Mouse (Mus musculus) mature B cell (primary cell): ENCODE measurements around the gene Syngr1.

Source experiments
- in situ Hi-C: fragments of 300-500 bp; cut with MboI; formaldehyde crosslinking; loops from 2 replicates; pipeline ENCODE4 v1.14.3; 2019

The Syngr1 gene

DNA sequence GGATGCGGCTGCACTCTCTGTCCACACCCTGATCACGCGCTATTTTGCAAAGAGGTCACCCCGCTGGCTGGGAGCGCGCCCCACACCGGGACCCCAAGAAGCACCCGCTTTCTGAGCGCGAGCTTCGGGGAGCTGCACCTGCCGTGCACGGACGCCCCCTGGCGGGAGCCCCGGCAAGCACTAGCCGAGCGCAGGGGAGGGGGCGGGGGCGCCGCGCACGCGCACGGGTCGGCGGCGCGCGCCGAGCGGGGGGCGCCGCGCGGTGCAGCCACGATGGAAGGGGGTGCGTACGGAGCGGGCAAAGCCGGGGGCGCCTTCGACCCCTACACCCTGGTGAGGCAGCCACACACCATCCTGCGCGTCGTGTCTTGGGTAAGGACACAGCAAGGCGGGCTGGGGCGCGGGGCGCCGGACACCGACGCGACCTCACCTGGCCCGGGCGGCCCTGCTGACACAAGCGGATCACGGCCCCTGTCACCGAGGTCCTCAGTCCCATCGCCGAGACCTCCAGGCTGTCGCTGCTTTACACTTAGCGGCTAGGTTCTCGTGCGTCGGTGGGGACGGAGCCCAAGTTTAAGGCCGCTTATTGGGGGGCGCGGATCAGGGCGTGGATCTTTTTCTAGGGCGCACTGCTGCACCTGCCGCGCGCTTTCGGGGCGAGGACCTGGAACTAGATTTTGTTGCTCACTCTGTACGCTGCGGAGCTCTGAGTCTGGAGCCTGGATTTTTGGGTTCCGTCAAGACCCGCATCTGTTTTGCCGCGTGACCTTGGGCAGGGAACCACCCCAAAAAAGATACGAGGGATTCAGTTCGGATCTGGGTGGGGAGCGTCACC, at the start of gene Syngr1, which contains the start of gene Rpl3:
Gene Syngr1 (plus strand): TSS at position 214 of the 835 bp plus-strand sequence.
Gene Rpl3 (minus strand): TSS at position 748 of the 835 bp plus-strand sequence.
- in situ Hi-C loops: no loop called here

- in situ Hi-C loops: no loop called here
These were observed 49.0 kb upstream of the Syngr1 start for GRCm38 (mm10) chr15:80042152-80042551.

- in situ Hi-C loops: no loop called here
These were observed 46.9 kb upstream of the Syngr1 start for GRCm38 (mm10) chr15:80044249-80044648.

DNA sequence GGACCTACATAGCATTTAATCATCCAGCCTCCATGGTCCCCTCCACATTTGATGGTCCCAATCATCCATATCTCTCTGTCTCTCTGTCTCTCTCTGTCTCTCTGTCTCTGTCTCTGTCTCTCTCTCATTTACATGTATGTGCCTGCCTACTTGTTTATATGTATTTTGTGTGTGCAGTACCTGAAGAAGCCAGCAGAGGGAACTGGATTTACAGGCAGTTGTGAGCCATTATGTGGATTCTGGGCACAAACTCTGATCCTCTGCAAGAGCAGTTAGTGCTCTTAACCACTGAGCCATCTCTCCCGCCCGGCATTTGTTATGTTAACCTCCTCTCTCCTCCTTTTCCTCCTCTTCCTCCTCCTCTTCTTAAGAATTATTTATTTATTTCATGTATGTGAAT, 45.4 kb upstream of the Syngr1 start:
- in situ Hi-C loops: no loop called here

- in situ Hi-C loops: no loop called here
These were observed 43.9 kb upstream of the Syngr1 start for GRCm38 (mm10) chr15:80047242-80047641.

GRCm38 (mm10) chr15:80047973-80048372, 43.2 kb upstream of the Syngr1 start:
- in situ Hi-C loops: no loop called here

DNA sequence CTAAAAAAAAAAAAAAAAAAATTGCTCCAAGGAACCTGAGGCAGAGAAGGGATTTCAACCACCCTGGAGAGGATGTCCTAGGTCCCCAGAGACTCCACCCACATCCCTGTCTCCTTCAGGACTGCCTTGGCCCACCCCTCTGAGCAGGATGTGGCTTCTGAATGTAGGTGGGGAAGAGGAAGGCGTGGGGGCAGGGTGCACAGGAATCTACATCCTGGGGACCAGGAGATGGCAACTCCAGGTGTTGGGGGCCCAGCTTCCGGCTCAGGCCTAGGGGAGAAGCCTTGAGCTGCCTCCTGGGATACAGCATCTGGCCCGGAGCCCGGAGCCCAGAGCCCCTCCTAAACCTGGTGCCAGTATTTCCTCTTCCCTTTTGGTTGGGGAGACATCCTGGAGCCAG, 41.0 kb upstream of the Syngr1 start:
- in situ Hi-C loops: no loop called here

- in situ Hi-C loops: no loop called here
These were observed 39.9 kb upstream of the Syngr1 start for GRCm38 (mm10) chr15:80051092-80051761.

DNA sequence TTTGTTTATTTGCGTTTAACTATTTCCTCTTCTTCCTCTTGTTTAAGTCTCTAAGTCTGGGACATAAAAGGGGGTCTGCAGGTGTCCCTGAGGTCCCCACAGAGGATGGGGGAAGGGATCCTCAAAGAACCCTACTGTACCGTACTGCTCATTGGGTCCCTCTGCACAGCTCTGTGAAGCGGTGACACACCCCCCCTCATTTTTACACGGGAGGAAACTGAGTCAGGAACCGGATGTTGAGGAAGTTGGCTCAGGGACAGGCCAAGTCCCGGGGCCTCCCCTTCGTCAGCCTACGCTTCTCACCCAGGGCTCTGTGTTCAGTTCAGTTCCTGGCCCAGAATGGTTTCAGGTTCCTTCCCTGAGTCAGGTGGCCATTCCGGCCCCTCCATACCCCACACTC, 39.4 kb upstream of the Syngr1 start:
- in situ Hi-C loops: no loop called here

GRCm38 (mm10) chr15:80053381-80054033, 37.6 kb upstream of the Syngr1 start:
- in situ Hi-C loops: no loop called here

GRCm38 (mm10) chr15:80054034-80054710, 37.0 kb upstream of the Syngr1 start:
- in situ Hi-C loops: no loop called here

GRCm38 (mm10) chr15:80058151-80058550, 33.0 kb upstream of the Syngr1 start:
- in situ Hi-C loops: no loop called here

DNA sequence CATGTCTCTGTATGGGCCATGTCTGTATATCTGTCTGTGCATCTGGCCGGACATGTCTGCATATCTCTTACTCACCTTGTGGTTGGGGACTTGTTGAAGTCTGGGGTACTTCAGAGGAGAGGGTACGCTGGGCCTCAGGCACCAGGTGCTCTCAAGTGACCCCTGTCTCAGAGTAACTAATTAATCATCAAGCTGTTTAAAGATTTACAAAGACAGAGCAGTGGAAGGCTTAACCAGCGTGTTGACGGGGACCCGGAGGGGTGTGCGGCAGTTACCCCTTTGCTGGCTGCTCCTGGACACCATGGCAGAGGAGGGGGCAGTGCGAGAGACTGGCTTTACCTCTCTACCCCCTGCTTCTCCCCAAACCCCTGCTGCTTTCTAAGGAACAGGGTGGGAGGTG, 31.5 kb upstream of the Syngr1 start:
- in situ Hi-C loops: no loop called here

GRCm38 (mm10) chr15:80060356-80061070, 30.6 kb upstream of the Syngr1 start:
- in situ Hi-C loops: no loop called here

DNA sequence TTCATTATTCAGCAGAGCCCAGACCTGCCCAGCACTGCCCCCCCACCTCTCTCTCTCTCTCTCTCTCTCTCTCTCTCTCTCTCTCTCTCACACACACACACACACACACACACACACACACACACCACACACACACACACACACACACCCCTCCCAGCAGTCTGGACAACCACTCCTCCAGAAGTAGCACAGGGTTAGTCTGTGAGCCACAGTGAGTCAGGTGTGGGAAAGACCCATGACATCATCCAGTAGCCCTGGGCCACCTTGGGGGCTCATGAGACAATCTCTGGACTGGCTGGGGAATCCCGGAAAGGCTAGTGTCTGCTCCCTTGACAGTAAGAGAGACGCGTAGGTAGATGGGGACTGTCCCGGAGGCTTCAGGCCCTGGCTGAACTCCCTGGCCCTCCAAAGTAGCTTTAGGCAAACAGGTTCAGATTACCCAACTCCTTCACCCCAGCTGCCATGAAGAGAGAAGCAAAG, 30.0 kb upstream of the Syngr1 start:
- in situ Hi-C loops: no loop called here

DNA sequence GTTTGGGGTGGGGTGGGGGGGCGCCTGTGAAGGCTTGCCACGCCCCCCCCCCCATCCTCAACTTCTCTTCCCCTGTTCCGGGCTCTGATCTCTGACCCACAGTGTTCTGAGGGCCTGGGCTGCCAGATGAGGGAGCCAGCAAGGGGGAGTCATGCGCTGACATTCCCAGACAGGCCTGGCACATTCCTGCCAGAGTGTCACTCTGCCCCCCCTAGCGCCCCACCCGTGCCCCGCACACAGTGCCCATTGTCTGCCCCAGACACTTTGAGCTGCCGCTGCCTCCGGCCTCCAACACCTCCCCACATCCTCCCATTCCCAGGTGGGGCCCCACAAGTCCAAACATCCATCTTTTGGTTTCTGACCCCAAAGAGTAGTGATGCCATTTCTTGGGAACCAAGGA, 28.8 kb upstream of the Syngr1 start:
- in situ Hi-C loops: no loop called here

DNA sequence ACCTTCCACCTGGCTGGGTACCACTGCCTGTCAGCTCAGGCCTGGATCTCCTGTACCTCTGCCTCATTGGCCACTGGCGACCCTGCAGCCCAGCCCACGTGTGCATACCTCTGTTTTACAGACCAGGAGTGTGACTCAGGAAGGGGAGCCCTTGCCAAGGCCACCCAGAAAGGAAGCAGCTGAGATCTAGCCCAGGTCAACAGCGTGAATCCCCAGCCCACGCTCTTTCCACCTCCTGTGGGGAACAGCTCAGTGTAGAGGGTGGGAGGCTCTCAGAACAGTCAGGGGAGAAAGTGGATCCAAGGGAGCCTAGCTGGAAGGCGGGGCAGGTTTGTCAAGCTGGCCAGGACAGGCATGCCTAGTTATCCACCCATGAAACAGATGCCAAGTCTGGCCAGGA, 28.3 kb upstream of the Syngr1 start:
- in situ Hi-C loops: no loop called here

DNA sequence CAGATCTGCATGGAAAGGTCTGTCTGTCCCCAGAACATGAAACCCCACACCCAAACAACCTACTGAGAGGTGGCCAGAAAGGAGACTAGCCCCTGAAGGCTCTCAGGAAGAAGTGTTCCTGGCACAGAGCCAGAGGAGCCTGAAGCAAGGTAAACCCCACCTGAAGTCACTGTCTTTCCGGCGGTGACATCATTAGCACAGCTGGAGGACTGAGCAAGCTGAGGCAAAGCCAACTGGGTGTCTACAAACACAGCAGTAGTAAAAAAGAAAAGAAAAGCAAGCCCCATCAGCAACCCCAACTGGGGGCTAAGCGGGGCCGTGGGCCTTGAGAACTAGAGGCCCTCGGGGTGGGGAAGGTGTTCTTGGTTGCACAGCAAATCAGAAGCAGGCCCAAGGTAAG, 26.2 kb upstream of the Syngr1 start:
- in situ Hi-C loops: no loop called here

- in situ Hi-C loops: no loop called here
These were observed 25.7 kb upstream of the Syngr1 start for GRCm38 (mm10) chr15:80065414-80065813.

DNA sequence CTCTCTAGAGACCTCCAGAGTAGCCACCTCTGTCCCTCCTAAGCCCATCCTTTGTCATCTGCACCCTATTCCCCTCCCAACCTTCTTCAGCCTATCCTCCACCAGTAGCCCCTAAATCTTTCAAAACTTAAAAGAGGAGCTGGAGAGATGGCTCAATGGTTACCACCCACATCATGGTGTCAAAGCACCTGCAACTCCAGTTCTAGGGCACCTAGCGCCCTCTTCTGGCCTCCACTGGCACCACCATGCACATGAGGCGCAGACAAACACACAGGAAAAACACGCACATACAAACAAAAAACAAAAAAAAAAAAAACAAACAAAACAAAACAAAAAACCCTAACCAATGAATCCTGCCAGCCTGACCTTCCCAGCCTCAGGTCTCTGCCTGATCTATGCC, 24.6 kb upstream of the Syngr1 start:
- in situ Hi-C loops: no loop called here

- in situ Hi-C loops: no loop called here
These were observed 22.0 kb upstream of the Syngr1 start for GRCm38 (mm10) chr15:80069171-80069570.
